Mouse (Mus musculus): ENCODE data around the gene Vezt. TPM values are rescaled to one million over a fixed set of nuclear protein-coding genes. Genes with fewer than 3 reads are reported as not detected.

Vezt gene
- total RNA-seq, 2 experiments from 2014 or later = 30.4 to 40.6 TPM

- DNase-seq (ENCODE audit: low spot score in 2 of 2) = no peak
These were observed 68.1 kb downstream of the Vezt start for GRCm38 (mm10) chr10:93967486-93967885.

GRCm38 (mm10) chr10:93954023-93954422 lies 81.6 kb downstream of the Vezt start:
- DNase-seq (ENCODE audit: low spot score in 2 of 2) = no peak

- no peak for DNase-seq (ENCODE audit: low spot score in 2 of 2)
These were observed 82.1 kb downstream of the Vezt start for GRCm38 (mm10) chr10:93953504-93953903.

GRCm38 (mm10) chr10:93950991-93951390 lies 84.6 kb downstream of the Vezt start:
- DNase-seq (ENCODE audit: low spot score in 2 of 2) = no peak

GRCm38 (mm10) chr10:93949921-93950320 lies 85.7 kb downstream of the Vezt start:
- no peak for DNase-seq (ENCODE audit: low spot score in 2 of 2)

GRCm38 (mm10) chr10:93945843-93946499 lies 89.6 kb downstream of the Vezt start:
- no peak for DNase-seq (ENCODE audit: low spot score in 2 of 2)

- peak in 1 of 2 experiments; percentile 24 for DNase-seq (ENCODE audit: low spot score in 2 of 2)
These were observed 90.3 kb downstream of the Vezt start for GRCm38 (mm10) chr10:93945364-93945763.

- DNase-seq (ENCODE audit: low spot score in 2 of 2) = no peak
These were observed 91.4 kb downstream of the Vezt start for GRCm38 (mm10) chr10:93944241-93944640.

GRCm38 (mm10) chr10:93940279-93940678 lies 95.3 kb downstream of the Vezt start:
- no peak for DNase-seq (ENCODE audit: low spot score in 2 of 2)

GRCm38 (mm10) chr10:93939676-93940075 lies 95.9 kb downstream of the Vezt start:
- no peak for DNase-seq (ENCODE audit: low spot score in 2 of 2)

GRCm38 (mm10) chr10:93938844-93939271 lies 96.8 kb downstream of the Vezt start:
- no peak for DNase-seq (ENCODE audit: low spot score in 2 of 2)

- DNase-seq (ENCODE audit: low spot score in 2 of 2) = peak in 1 of 2 experiments; percentile 22
These were observed 101.6 kb downstream of the Vezt start for GRCm38 (mm10) chr10:93933980-93934379.

GRCm38 (mm10) chr10:93932861-93933260 lies 102.8 kb downstream of the Vezt start:
- DNase-seq (ENCODE audit: low spot score in 2 of 2) = no peak

GRCm38 (mm10) chr10:93932020-93932419 lies 103.6 kb downstream of the Vezt start:
- DNase-seq (ENCODE audit: low spot score in 2 of 2) = no peak

- DNase-seq (ENCODE audit: low spot score in 2 of 2) = no peak
These were observed 104.2 kb downstream of the Vezt start for GRCm38 (mm10) chr10:93931431-93931830.

GRCm38 (mm10) chr10:93930236-93930824 lies 105.3 kb downstream of the Vezt start:
- no peak for DNase-seq (ENCODE audit: low spot score in 2 of 2)

- DNase-seq (ENCODE audit: low spot score in 2 of 2) = no peak
These were observed 111.0 kb downstream of the Vezt start for GRCm38 (mm10) chr10:93924666-93925065.

- no peak for DNase-seq (ENCODE audit: low spot score in 2 of 2)
These were observed 114.5 kb downstream of the Vezt start for GRCm38 (mm10) chr10:93921160-93921559.

- peak in 1 of 2 experiments; percentile 53 for DNase-seq (ENCODE audit: low spot score in 2 of 2)
These were observed 116.4 kb downstream of the Vezt start for GRCm38 (mm10) chr10:93919227-93919626.

GRCm38 (mm10) chr10:93918701-93919100 lies 116.9 kb downstream of the Vezt start:
- peak; percentile 23 to 46 for DNase-seq (ENCODE audit: low spot score in 2 of 2)

GRCm38 (mm10) chr10:93918087-93918486 lies 117.5 kb downstream of the Vezt start:
- no peak for DNase-seq (ENCODE audit: low spot score in 2 of 2)

GRCm38 (mm10) chr10:93916778-93917177 lies 118.8 kb downstream of the Vezt start:
- DNase-seq (ENCODE audit: low spot score in 2 of 2) = no peak

All from gastrocnemius, postnatal 4 days (tissue).